Mouse (Mus musculus) liver, postnatal 0 days (tissue): ENCODE measurements around the gene Hamp2. TPM values are rescaled to one million over a fixed set of nuclear protein-coding genes. Genes with fewer than 3 reads are reported as not detected.
"Not testable (repeated sequence)": the region's sequence is repeated elsewhere in the genome, so short reads cannot be mapped to it uniquely, and the experiment has no call there.

Source experiments
- ATAC-seq: fragments of 200-750 bp; cut with Nextera tagmentation; 2 replicates; pipeline ENCODE4 v1.8.0; 2017; ENCODE audit warnings: mild to moderate bottlenecking, moderate library complexity
- DNase-seq: peaks from one replicate; pipeline ENCODE4 v3.0.0-alpha.2; 2016
- H3K27ac ChIP-seq: fragments of 300-500 bp; sonication (generic); 2 replicates; pipeline ENCODE4 v1.5.1; 2014; ENCODE audit warnings: antibody characterized with exemption, moderate library complexity, mild to moderate bottlenecking, low read depth
- H3K27me3 ChIP-seq: fragments of 300-500 bp; sonication (generic); 2 replicates; pipeline ENCODE4 v1.6.1; 2014; ENCODE audit warnings: low read length, control low read depth, mixed read lengths; ENCODE audit not compliant: insufficient read depth
- H3K36me3 ChIP-seq: fragments of 300-500 bp; sonication (generic); replicated peaks from 2 replicates; pipeline ENCODE4 v1.6.1; 2014; ENCODE audit warnings: mild to moderate bottlenecking, control low read depth, low read length, moderate library complexity, mixed read lengths; ENCODE audit not compliant: insufficient read depth
- H3K4me1 ChIP-seq: fragments of 300-500 bp; sonication (generic); 2 replicates; pipeline ENCODE4 v1.6.1; 2014; ENCODE audit warnings: antibody characterized with exemption, mild to moderate bottlenecking, control low read depth; ENCODE audit not compliant: insufficient read depth
- H3K4me2 ChIP-seq: fragments of 300-500 bp; sonication (generic); 2 replicates; pipeline ENCODE4 v1.6.1; 2014; ENCODE audit warnings: low read depth, mild to moderate bottlenecking, low read length, moderate library complexity, mixed read lengths
- H3K4me3 ChIP-seq: fragments of 300-500 bp; sonication (generic); 2 replicates; pipeline ENCODE4 v1.5.1; 2014; ENCODE audit warnings: low read depth, low read length
- H3K9ac ChIP-seq: fragments of 300-500 bp; sonication (generic); replicated peaks from 2 replicates; pipeline ENCODE4 v1.6.1; 2014; ENCODE audit warnings: mild to moderate bottlenecking, moderate library complexity
- H3K9me3 ChIP-seq: fragments of 300-500 bp; sonication (generic); 2 replicates; pipeline ENCODE4 v1.6.1; 2016; ENCODE audit warnings: mild to moderate bottlenecking, control low read depth, low read length, mixed read lengths
- CTCF ChIP-seq: sonication (generic); IDR thresholded peaks from 2 replicates; pipeline ENCODE4 v1.5.1; 2016; ENCODE audit warnings: antibody characterized with exemption, low read depth
- EP300 ChIP-seq: IDR thresholded peaks from 2 replicates; pipeline ENCODE4 v1.6.1; 2016; ENCODE audit warnings: antibody characterized with exemption, low read depth, mild to moderate bottlenecking
- WGBS: fragments of 180-500 bp; shearing (Covaris S2); extraction: QIAGEN DNeasy Blood & Tissue Kit; methylation state at CpG from one replicate; pipeline ENCODE4 v1.1.7; 2014; ENCODE audit not compliant: insufficient replicate concordance; 5-methylcytosine and 5-hydroxymethylcytosine counted together
- polyA plus RNA-seq: library from polyadenylated mRNA; unstranded; fragments of >200 nt; fragmentation: Nextera tagmentation; extraction: Ambion mirVana; gene quantifications from 2 replicates; pipeline ENCODE4 v1.2.1, GENCODE M21; 2015

The Hamp2 gene
- polyA plus RNA-seq, 1 experiment from 2014 or later, result 0.49 TPM

- Histone ChIP-seq H3K9ac (peak overlapping the region; percentile 99), H3K4me2 (peak overlapping the region; percentile 91)
These were observed 31.3 kb upstream of the Hamp2 start for GRCm38 (mm10) chr7:30955584-30956356.

GRCm38 (mm10) chr7:30954971-30955520 lies 30.6 kb upstream of the Hamp2 start:
- DNase-seq, result peak; percentile 18
- H3K27ac ChIP-seq, result peak overlapping the region; percentile 99
- peak overlapping the region; percentile 99 for H3K4me3 ChIP-seq
- H3K9me3 ChIP-seq, result no peaks in the 10 kb centered on the region
- no peak for ATAC-seq
- no peak for TF ChIP-seq CTCF
- TF ChIP-seq EP300, result no peak
- H3K9ac ChIP-seq, result peak overlapping the region; percentile 99; the same call in 1 of the 2 replicates
- 83% methylated on average over 12 of the region's 12 CpGs for WGBS
- peak overlapping the region; percentile 91 for H3K4me2 ChIP-seq
- peaks cover 45% of the 10 kb centered on the region for H3K36me3 ChIP-seq
- no peaks in the 10 kb centered on the region for H3K27me3 ChIP-seq
- peaks cover 34% of the 10 kb centered on the region for H3K4me1 ChIP-seq

More at GRCm38 (mm10) chr7:30955584-30956356, 31.3 kb upstream of the Hamp2 start:
- Histone ChIP-seq H3K9me3 (no peaks in the 10 kb centered on the region), H3K36me3 (peaks cover 44% of the 10 kb centered on the region), H3K27ac (peak overlapping the region; percentile 99), H3K4me1 (peaks cover 34% of the 10 kb centered on the region), H3K4me3 (peak overlapping the region; percentile 99), H3K27me3 (no peaks in the 10 kb centered on the region)
- WGBS, result 1% methylated on average over 63 of the region's 64 CpGs
- DNase-seq (peak; percentile 95), ATAC-seq (peak; percentile 67)
- TF ChIP-seq CTCF, result peak; percentile 95
- TF ChIP-seq EP300, result no peak

GRCm38 (mm10) chr7:30954036-30954435 lies 29.6 kb upstream of the Hamp2 start:
- Histone ChIP-seq H3K4me3 (no peak overlapping the region), H3K27ac (peak overlapping the region; percentile 99), H3K4me1 (peaks cover 34% of the 10 kb centered on the region), H3K9ac (no peak overlapping the region), H3K9me3 (no peaks in the 10 kb centered on the region), H3K27me3 (no peaks in the 10 kb centered on the region), H3K4me2 (no peak overlapping the region), H3K36me3 (peaks cover 47% of the 10 kb centered on the region)
- ATAC-seq (peak; percentile 59), DNase-seq (peak; percentile 77)
- peak; percentile 43; the same call in 1 of the 2 replicates for TF ChIP-seq EP300
- TF ChIP-seq CTCF, result peak; percentile 29; the same call in 1 of the 2 replicates
- WGBS, result 61% methylated on average over 3 of the region's 3 CpGs

- H3K4me1 ChIP-seq, result peaks cover 33% of the 10 kb centered on the region
- ATAC-seq (no peak), DNase-seq (no peak)
- no peak overlapping the region for H3K4me2 ChIP-seq
- H3K9me3 ChIP-seq, result no peaks in the 10 kb centered on the region
- H3K27me3 ChIP-seq, result no peaks in the 10 kb centered on the region
- H3K36me3 ChIP-seq, result peaks cover 48% of the 10 kb centered on the region
- H3K9ac ChIP-seq, result peak overlapping the region; percentile 26; the same call in 1 of the 2 replicates
- H3K4me3 ChIP-seq, result no peak overlapping the region
- TF ChIP-seq EP300, result no peak
- no peak for TF ChIP-seq CTCF
- peak overlapping the region; percentile 99 for H3K27ac ChIP-seq
- 53% methylated on average over 6 of the region's 6 CpGs for WGBS
These were observed 29.0 kb upstream of the Hamp2 start for GRCm38 (mm10) chr7:30953459-30953858.

- Histone ChIP-seq H3K9ac (peak overlapping the region; percentile 5; the same call in 1 of the 2 replicates), H3K4me1 (peaks cover 26% of the 10 kb centered on the region), H3K4me2 (no peak overlapping the region), H3K9me3 (no peaks in the 10 kb centered on the region), H3K27me3 (no peaks in the 10 kb centered on the region), H3K27ac (no peak overlapping the region; the same call in 1 of the 2 replicates), H3K4me3 (no peak overlapping the region), H3K36me3 (peaks cover 48% of the 10 kb centered on the region)
- TF ChIP-seq EP300 (no peak), CTCF (no peak)
- no peak for ATAC-seq
- 89% methylated on average over 16 of the region's 16 CpGs for WGBS
- peak; percentile 11 for DNase-seq
These were observed 28.2 kb upstream of the Hamp2 start for GRCm38 (mm10) chr7:30952441-30953265.

GRCm38 (mm10) chr7:30949902-30950301 lies 25.4 kb upstream of the Hamp2 start:
- not testable (repeated sequence) for H3K27ac ChIP-seq, DNase-seq, H3K9ac ChIP-seq, H3K4me2 ChIP-seq, H3K27me3 ChIP-seq, ATAC-seq, H3K4me3 ChIP-seq, H3K9me3 ChIP-seq
- 73% methylated on average over 3 of the region's 3 CpGs for WGBS
- Histone ChIP-seq H3K36me3 (peaks cover 46% of the 10 kb centered on the region), H3K4me1 (peaks cover 18% of the 10 kb centered on the region)
